Mouse (Mus musculus): ENCODE results near the gene Ddhd1.

Gene Ddhd1

GRCm38 (mm10) chr14:45657641-45658611 is at the start of gene Ddhd1:
TSS of gene Ddhd1 (minus strand) at chr14:45658143.
- peak; percentile 94 for DNase-seq (ENCODE audit: low read depth, low spot score)

GRCm38 (mm10) chr14:45707176-45707910 is 49.4 kb upstream of the Ddhd1 start:
- no peak for DNase-seq (ENCODE audit: low read depth, low spot score)

DNA sequence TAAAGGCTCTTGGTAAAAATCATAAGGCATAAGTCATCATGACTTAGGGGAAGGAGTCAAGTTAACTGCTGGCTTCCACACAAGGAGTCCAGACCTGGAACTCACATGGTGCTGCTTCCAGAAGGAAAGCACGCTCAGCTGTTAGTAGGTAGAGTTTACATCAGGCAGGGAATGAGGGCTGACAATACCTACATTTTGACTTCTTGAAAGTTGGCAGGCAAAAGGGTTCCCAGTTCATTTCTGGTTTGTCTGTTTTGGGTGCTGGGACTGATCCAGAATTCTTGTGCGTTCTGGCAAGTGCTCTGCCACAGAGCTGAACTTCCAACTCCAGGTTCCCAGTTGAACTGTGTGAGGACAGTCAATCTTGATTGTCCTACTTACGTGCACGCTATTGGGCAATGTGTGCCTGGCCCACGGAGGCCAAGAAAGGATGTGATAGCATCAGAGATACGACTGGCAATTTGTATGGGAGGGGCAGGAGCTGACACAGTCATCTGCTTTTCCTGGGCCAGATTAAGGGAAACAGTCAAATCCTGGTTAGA is 42.2 kb upstream of the Ddhd1 start:
- no peak for DNase-seq (ENCODE audit: low read depth, low spot score)

DNA sequence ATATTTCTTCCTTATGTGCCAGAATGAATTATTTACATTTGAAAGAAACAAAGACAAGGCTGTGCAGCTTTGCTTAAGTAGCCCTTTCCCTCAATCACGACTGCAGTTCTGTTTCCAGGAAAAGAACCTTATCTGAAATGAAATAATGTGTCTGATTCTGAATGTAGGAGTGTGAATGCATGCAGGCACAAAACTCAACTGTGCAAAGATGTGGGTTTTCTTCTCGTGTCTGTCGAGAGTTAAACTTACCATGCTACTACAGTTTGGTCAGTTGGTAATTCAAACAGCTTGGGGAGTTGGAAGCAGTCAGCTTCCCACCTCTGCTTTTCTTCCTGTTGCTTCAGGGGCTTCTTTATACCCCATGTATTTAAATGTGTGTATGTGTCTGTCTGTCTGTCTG is 40.9 kb upstream of the Ddhd1 start:
- no peak for DNase-seq (ENCODE audit: low read depth, low spot score)

DNA sequence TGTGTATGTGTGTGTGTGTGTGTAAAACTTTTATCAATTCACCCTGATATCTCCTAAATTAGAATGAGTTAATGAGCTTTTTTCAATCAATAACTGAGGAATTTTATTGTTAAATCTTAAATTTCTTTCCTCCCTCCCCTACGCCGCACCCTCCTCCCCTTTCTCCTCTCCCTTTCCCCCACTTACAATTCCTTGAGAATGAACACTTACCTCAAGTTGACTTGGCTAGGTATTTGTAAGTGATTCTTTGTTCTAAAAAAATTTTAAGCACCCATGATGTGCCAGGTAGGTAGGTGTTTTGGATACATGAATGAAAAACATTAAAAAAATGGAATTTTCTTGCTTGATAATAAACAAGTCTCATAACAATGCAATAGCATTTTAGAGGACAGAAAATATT is 38.2 kb upstream of the Ddhd1 start:
- DNase-seq (ENCODE audit: low read depth, low spot score), result no peak

DNA sequence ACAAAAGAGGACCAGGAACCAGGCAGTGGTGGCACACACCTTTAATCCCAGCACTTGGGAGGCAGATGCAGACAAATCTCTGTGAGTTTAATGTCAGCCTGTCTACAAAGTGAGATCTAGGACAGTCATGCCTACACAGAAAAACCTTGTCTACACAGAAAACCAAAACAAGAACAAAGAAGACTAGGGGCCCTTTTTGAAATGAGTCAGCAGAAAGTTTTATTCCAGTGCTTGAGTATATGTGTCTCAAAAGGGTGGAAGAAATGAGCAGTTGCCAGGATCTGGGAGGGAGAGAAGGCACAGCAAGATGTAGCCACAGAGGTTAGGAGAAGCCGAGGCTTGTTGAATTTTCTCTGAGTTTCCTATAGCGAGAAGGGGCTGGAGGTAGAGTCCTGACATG is 35.9 kb upstream of the Ddhd1 start:
- no peak for DNase-seq (ENCODE audit: low read depth, low spot score)

DNA sequence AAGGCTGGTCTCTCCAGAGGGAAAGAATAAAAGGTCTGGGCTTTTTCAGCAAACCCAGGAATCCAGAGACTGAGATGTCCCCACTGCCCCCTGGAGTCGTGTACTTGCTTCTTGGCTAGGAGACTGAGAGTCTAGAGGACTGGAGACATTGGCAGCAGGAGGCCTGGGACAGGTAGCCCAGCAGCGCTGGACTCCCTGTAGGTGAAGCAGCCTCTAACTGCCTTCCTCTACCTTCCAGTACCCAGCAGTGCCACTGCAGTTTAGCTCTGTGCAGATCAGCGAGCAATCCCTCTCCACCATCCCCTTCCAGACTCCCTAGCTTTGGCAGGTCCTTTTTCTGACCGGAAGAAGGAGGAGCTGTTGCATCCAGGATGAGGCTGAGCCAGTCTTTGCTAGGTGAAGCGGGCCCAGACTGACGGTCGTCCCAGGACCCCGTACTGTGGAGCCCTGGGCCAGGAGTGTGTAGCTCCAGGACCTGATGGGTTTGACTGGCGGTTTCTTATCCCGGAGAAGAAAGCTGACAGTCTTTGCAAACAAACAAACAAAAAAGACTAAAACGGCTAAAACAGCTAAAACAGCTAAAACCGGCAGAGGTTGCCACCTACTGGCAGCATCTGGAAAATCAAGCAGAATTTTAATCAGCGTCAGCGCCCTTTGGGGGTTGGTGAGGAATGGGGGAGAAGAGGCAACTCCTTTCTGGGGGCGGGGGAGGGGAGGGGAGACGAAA is 32.7 kb upstream of the Ddhd1 start:
- DNase-seq (ENCODE audit: low read depth, low spot score), result peak; percentile 53

DNA sequence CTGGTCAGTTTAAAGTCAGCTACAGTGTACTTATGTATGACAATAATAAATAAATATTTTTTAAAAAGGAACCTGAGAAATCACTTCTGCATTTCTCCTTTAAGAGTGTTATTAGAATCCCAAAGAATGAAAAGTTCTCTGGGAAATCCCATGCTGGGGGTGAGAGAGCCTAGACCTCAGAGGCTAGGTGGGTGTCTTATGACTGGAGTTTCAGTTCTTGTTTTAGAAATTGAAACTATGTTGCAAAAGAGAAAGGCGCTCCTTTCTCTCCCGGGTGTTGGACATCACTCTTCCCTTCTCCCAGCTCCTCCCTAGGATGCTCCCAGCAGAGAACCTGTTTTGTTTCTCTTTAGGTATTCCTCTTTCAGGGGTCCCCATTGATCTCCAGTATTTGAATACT is 27.4 kb upstream of the Ddhd1 start:
- no peak for DNase-seq (ENCODE audit: low read depth, low spot score)

DNA sequence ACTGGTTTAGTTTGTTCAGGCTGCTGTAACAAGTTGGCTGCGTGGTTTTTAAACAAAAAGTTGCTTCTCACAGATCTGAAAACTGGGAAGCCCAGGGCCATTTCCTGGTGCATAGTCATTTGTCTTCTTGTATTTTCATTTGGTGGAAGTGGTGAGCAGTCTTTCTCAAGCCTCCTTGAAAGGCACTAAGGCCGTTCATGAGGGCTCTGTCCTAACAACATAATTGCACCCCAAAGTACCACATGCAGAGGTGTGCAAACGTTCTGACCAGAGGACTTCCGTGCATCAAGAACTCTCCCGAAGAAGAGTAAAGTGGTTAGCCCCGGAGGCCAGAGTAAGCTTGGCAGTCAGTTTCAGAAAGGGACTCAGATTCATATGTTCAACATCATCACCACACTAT is 18.8 kb upstream of the Ddhd1 start:
- no peak for DNase-seq (ENCODE audit: low read depth, low spot score)

- DNase-seq (ENCODE audit: low read depth, low spot score), result no peak
Observed at GRCm38 (mm10) chr14:45668325-45668724, 10.4 kb upstream of the Ddhd1 start.

- DNase-seq (ENCODE audit: low read depth, low spot score), result no peak
Observed at GRCm38 (mm10) chr14:45667231-45667630, 9.3 kb upstream of the Ddhd1 start.

DNA sequence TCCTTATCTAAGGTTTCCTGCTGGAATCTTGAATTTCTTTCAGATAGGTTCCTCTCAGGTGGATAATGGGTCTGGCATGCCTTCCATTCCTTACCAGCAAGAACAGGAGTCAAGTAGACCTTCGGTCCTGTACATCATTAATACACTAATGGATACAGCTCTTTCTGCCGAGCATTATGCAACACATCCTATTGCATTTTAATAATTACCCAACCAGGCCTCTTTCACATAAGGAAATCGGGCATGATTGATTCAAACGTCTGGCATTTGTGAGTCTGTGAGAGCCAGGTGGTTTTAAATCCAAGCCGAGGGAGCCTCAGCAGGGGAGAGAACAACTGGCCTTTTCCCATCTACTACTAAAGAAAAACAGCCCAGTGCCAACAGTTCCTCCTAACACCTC is 3.6 kb upstream of the Ddhd1 start:
- DNase-seq (ENCODE audit: low read depth, low spot score), result no peak

DNA sequence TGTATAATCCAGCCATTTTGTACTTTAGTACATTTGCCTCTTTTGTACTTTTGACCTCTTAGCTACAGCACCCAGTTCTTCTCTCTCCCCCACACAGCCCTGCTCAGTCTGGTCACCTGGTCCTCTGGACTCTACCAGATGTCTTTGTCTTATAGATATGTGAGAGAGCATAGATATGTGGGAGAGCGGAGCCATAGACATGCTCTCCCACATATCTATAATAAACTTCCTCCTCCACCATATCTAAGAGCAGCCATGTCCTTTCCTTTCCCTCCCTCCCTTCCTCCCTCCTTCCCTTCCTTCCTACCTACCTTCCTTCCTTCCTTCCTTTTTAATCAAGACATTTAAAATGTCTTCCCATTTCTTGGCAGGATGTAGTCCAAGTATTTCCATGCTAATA is 2.4 kb upstream of the Ddhd1 start:
- no peak for DNase-seq (ENCODE audit: low read depth, low spot score)

DNA sequence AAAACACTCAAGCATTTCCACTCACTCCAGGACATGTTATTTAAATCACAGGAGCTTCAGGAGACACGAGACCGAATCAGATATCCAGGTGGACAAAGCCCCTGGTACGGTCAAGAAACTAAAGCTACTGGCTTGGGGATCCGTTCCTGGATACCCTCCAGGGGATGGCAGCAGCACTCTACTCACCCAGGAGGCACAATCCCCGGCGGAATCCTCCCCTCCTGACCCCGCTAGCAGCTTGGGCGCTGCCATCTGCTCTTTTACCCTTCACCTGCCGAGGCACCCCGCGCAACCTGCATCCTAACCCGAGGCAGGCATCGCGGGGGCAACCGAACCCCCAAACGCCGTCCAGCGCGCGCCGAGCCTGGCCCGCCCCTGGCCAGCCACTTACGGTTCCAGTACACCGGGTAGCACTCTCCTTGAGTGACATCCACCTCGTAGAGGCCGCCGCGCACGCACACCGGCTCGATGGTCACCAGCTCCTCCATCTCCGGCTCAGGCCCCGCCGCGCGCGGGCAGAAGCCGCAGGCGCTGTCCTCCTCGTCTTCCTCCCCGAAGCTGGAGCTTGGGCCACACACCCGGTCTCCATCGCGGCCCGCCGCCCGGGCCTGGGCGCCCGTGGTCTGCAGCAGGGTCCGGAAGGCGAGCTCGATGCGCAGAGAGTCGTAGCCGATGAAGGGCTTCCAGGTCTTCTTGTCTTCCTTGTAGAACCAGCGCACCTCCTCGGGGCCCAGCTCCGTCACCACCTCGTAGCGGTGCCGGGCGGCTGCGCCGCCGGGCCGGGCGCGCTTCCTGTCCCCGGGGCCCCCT is 907 bp downstream of the Ddhd1 start:
- no peak for DNase-seq (ENCODE audit: low read depth, low spot score)

DNA sequence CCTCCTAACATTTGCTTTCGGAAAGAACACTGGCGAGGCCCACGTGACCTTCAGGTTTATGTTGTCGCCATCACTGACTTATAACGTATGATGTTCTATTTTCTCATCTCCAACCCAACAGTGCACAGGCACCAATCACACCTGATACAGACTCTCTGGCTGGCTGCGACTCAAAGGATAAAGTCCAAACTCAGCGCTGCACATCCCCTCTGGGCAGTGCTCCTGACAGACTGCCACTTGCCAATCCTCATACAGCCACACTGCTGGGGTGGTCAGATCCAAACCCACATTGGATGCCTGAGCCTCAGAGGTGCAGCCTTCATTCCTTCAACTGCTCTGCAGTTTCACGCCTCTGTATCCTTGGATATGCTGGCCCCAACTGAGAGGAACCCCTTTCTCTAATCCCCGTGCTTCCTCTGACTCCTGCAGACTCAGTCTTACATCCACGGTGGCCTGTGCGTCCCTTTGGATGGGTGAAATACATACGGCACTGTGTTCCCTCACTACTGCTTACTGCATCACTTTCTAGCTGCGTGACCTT is 3.0 kb downstream of the Ddhd1 start:
- DNase-seq (ENCODE audit: low read depth, low spot score), result no peak

DNA sequence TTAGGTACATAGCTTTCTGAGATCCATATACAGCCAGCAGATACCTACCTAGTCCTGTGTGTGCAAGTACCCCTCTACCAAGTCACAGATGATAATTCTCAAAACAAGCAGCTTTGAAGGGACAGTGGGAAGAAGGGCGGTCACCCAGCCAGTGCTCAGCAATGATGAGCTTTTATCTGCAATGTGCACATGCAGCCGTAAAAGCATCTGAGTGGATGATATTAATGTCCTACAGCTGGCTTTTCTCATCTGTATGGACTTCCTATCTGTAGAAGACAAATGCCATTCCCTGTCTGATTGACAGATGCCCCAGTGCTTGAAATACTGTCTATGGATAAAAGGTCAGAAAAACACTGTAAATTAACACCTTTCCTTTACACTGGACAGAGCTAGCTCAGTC is 4.2 kb downstream of the Ddhd1 start:
- DNase-seq (ENCODE audit: low read depth, low spot score), result no peak

DNA sequence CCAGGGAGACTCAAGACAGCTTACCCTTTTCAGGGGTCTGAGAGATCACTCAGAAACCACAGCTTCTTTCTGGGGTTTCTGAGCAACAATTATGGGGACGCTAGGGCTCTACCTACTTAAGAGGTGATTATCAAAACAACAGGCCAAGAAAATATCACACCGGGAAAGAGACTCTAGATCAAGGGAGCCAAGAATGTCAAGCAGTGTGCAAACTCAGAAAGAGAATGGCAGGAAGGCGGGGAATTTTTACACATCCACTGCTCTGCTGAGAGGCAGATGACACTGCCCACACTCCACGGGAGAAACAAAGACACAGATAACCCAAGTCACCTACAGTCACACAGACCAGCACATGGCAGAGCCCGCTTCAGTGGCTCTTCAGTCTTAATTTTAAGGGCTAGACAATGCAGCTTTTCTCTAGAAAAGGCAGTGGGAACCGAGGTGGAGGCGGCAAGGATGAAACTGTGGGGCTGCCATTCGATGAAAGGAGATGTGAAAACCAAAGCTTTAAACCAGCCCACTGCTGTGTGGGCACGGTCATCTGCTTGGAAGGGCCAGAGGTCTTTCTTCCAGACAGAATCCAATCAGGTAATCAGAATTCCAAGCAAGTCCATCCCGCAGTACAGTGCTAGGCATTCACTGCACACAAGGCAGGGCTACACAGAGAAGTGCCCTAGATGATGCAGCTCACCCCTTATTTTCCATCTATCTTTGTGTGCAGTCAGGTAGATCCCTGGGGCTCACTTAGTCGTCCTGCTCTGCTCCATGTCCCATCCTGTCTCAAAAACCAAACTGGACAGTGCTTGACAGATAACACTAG is 8.7 kb downstream of the Ddhd1 start:
- DNase-seq (ENCODE audit: low read depth, low spot score), result no peak

GRCm38 (mm10) chr14:45648144-45648543 is 9.8 kb downstream of the Ddhd1 start:
- DNase-seq (ENCODE audit: low read depth, low spot score), result no peak

DNA sequence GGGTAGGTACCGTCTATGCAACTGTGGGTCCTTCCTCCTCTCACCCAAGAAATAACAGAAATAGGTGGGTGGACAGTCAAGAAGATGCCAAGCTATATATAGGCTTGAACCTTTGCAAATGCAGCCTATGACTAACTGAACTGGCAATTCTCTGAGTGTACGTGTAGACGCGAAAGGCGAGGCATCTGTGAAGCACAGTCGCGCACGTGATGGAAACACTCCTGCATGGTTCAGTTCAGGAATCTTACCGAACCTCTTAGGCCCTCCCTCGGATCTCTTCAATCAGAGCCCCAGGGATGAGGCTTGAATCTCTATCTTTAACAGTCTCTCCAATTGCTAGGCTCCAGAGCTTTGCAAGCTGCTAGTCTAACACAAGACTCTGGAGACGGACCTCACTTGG is 10.3 kb downstream of the Ddhd1 start:
- no peak for DNase-seq (ENCODE audit: low read depth, low spot score)

DNA sequence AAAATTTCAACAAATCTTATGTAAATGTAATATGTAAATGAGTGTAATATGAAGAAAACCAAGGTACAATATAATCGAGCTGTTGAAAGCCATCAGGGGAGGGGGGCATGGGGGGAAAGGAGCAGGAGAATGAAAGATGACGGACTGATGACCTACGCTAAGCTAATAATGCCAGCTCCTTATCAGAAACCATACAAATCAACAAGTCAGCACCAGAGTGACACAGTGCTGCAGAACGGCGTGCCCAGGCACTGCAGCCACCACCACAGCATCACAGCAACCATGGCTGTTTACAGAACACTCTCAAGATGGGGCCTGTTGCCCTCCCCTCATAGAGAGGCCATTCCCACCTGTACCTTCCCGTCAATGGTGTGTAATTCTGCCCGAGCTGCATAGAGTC is 10.8 kb downstream of the Ddhd1 start:
- DNase-seq (ENCODE audit: low read depth, low spot score), result no peak

All from CD4-positive helper T cell, adult 2 months (primary cell).